Mouse (Mus musculus): ENCODE measurements around the gene Lmntd1. TPM values are rescaled to one million over a fixed set of nuclear protein-coding genes. Genes with fewer than 3 reads are reported as not detected.

Lmntd1 gene
- polyA plus RNA-seq, 1 experiment: 0.38 TPM

- H3K36me3 ChIP-seq (ENCODE audit: control insufficient read depth, insufficient read depth, low read length): no peaks in the 10 kb centered on the region
- 9% methylated on average over 6 of the region's 6 CpGs for WGBS
- TF ChIP-seq POLR2A (IDR thresholded peaks at IDR 0.05; ENCODE audit: control insufficient read depth, extremely low read depth, insufficient read depth, low read length, poor library complexity) (no peak), CTCF (IDR thresholded peaks at IDR 0.05; ENCODE audit: borderline replicate concordance, control insufficient read depth, extremely low read depth, insufficient read depth, low read length, poor library complexity) (no peak)
- no peaks in the 10 kb centered on the region for H3K27me3 ChIP-seq (ENCODE audit: control insufficient read depth, insufficient read depth, low read length)
- no peak overlapping the region for H3K27ac ChIP-seq (ENCODE audit: control insufficient read depth, insufficient read depth, low read length)
- H3K4me1 ChIP-seq (replicated peaks; ENCODE audit: control insufficient read depth, insufficient read depth, low read length): peaks cover 8% of the 10 kb centered on the region
- DNase-seq: no peak
- H3K4me3 ChIP-seq (ENCODE audit: control insufficient read depth, insufficient read depth, low read length): no peak overlapping the region
Observed at GRCm38 (mm10) chr6:145379175-145379574, 234.9 kb downstream of the Lmntd1 start.

GRCm38 (mm10) chr6:145378689-145379088, 235.4 kb downstream of the Lmntd1 start:
- Histone ChIP-seq H3K27me3 (ENCODE audit: control insufficient read depth, insufficient read depth, low read length) (no peaks in the 10 kb centered on the region), H3K4me3 (ENCODE audit: control insufficient read depth, insufficient read depth, low read length) (no peak overlapping the region), H3K36me3 (ENCODE audit: control insufficient read depth, insufficient read depth, low read length) (no peaks in the 10 kb centered on the region), H3K27ac (ENCODE audit: control insufficient read depth, insufficient read depth, low read length) (no peak overlapping the region), H3K4me1 (replicated peaks; ENCODE audit: control insufficient read depth, insufficient read depth, low read length) (peaks cover 12% of the 10 kb centered on the region)
- 4% methylated on average over 4 of the region's 4 CpGs for WGBS
- no peak for DNase-seq
- TF ChIP-seq POLR2A (IDR thresholded peaks at IDR 0.05; ENCODE audit: control insufficient read depth, extremely low read depth, insufficient read depth, low read length, poor library complexity): no peak
- TF ChIP-seq CTCF (IDR thresholded peaks at IDR 0.05; ENCODE audit: borderline replicate concordance, control insufficient read depth, extremely low read depth, insufficient read depth, low read length, poor library complexity): no peak

DNA sequence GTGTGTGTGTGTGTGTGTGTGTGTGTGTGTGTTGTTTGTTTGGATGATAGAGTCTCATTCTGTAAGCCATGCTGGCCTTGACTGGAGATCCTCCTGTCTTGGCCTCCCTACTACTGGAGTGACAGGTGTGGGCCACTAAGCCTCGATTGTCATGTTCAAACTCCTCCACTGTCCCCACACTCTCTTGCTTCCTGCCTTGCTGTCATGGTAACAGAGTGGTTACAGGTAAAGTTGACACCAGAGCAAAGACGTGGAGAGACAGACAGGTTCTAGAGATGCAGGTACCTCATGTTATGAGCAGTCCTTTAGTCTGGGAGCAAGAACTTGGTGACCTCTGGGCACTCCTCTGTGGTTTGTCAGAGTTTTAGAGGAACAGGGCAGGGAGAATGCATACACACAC, 239.7 kb downstream of the Lmntd1 start:
- no peak for TF ChIP-seq POLR2A (IDR thresholded peaks at IDR 0.05; ENCODE audit: control insufficient read depth, extremely low read depth, insufficient read depth, low read length, poor library complexity)
- no peak for TF ChIP-seq CTCF (IDR thresholded peaks at IDR 0.05; ENCODE audit: borderline replicate concordance, control insufficient read depth, extremely low read depth, insufficient read depth, low read length, poor library complexity)

GRCm38 (mm10) chr6:145373712-145374221, 240.4 kb downstream of the Lmntd1 start:
- H3K4me3 ChIP-seq (ENCODE audit: control insufficient read depth, insufficient read depth, low read length): no peak overlapping the region
- TF ChIP-seq POLR2A (IDR thresholded peaks at IDR 0.05; ENCODE audit: control insufficient read depth, extremely low read depth, insufficient read depth, low read length, poor library complexity): no peak
- TF ChIP-seq CTCF (IDR thresholded peaks at IDR 0.05; ENCODE audit: borderline replicate concordance, control insufficient read depth, extremely low read depth, insufficient read depth, low read length, poor library complexity): no peak
- no peak for DNase-seq
- H3K27ac ChIP-seq (ENCODE audit: control insufficient read depth, insufficient read depth, low read length): no peak overlapping the region
- WGBS: 11% methylated on average over 7 of the region's 7 CpGs
- H3K36me3 ChIP-seq (ENCODE audit: control insufficient read depth, insufficient read depth, low read length): no peaks in the 10 kb centered on the region
- H3K4me1 ChIP-seq (replicated peaks; ENCODE audit: control insufficient read depth, insufficient read depth, low read length): peaks cover 11% of the 10 kb centered on the region
- H3K27me3 ChIP-seq (ENCODE audit: control insufficient read depth, insufficient read depth, low read length): no peaks in the 10 kb centered on the region

More for the DNA sequence above, 239.7 kb downstream of the Lmntd1 start:
- 38% methylated on average over 2 of the region's 2 CpGs for WGBS
- Histone ChIP-seq H3K36me3 (ENCODE audit: control insufficient read depth, insufficient read depth, low read length) (no peaks in the 10 kb centered on the region), H3K4me1 (replicated peaks; ENCODE audit: control insufficient read depth, insufficient read depth, low read length) (peaks cover 15% of the 10 kb centered on the region), H3K4me3 (ENCODE audit: control insufficient read depth, insufficient read depth, low read length) (no peak overlapping the region), H3K27ac (ENCODE audit: control insufficient read depth, insufficient read depth, low read length) (no peak overlapping the region), H3K27me3 (ENCODE audit: control insufficient read depth, insufficient read depth, low read length) (no peaks in the 10 kb centered on the region)
- no peak for DNase-seq

DNA sequence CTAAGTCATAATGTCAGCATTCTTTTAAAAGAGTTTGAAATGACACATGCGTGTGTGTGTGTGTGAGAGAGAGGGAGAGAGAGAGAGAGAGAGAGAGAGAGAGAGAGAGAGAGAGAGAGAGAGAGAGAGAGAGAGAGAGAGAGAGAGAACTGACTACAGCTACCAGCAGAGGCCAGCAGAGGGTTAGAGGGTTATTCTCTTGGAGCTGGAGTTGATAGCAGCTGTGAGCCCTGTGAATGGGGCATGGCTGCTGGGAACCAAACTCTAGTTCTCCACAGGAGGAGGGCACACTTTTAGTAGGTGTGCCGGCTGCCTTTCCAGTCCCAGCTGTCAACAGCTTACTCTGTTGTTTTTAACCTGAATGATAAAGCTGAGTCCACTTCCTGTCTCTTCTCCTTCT, 242.1 kb downstream of the Lmntd1 start:
- Histone ChIP-seq H3K27ac (ENCODE audit: control insufficient read depth, insufficient read depth, low read length) (no peak overlapping the region), H3K27me3 (ENCODE audit: control insufficient read depth, insufficient read depth, low read length) (no peaks in the 10 kb centered on the region), H3K4me1 (replicated peaks; ENCODE audit: control insufficient read depth, insufficient read depth, low read length) (peaks cover 11% of the 10 kb centered on the region), H3K36me3 (ENCODE audit: control insufficient read depth, insufficient read depth, low read length) (no peaks in the 10 kb centered on the region), H3K4me3 (ENCODE audit: control insufficient read depth, insufficient read depth, low read length) (no peak overlapping the region)
- 44% methylated on average over 2 of the region's 2 CpGs for WGBS
- DNase-seq: no peak
- TF ChIP-seq POLR2A (IDR thresholded peaks at IDR 0.05; ENCODE audit: control insufficient read depth, extremely low read depth, insufficient read depth, low read length, poor library complexity): no peak
- no peak for TF ChIP-seq CTCF (IDR thresholded peaks at IDR 0.05; ENCODE audit: borderline replicate concordance, control insufficient read depth, extremely low read depth, insufficient read depth, low read length, poor library complexity)

- TF ChIP-seq CTCF (IDR thresholded peaks at IDR 0.05; ENCODE audit: borderline replicate concordance, control insufficient read depth, extremely low read depth, insufficient read depth, low read length, poor library complexity): no peak
- no peaks in the 10 kb centered on the region for H3K36me3 ChIP-seq (ENCODE audit: control insufficient read depth, insufficient read depth, low read length)
- peaks cover 11% of the 10 kb centered on the region for H3K4me1 ChIP-seq (replicated peaks; ENCODE audit: control insufficient read depth, insufficient read depth, low read length)
- WGBS: 77% methylated on average over 4 of the region's 4 CpGs
- H3K27me3 ChIP-seq (ENCODE audit: control insufficient read depth, insufficient read depth, low read length): no peaks in the 10 kb centered on the region
- H3K27ac ChIP-seq (ENCODE audit: control insufficient read depth, insufficient read depth, low read length): no peak overlapping the region
- no peak for DNase-seq
- H3K4me3 ChIP-seq (ENCODE audit: control insufficient read depth, insufficient read depth, low read length): no peak overlapping the region
Observed at GRCm38 (mm10) chr6:145371586-145371985, 242.5 kb downstream of the Lmntd1 start.

- H3K4me1 ChIP-seq (replicated peaks; ENCODE audit: control insufficient read depth, insufficient read depth, low read length): peaks cover 11% of the 10 kb centered on the region
- no peak overlapping the region for H3K27ac ChIP-seq (ENCODE audit: control insufficient read depth, insufficient read depth, low read length)
- no peak overlapping the region for H3K4me3 ChIP-seq (ENCODE audit: control insufficient read depth, insufficient read depth, low read length)
- no peak for DNase-seq
- H3K27me3 ChIP-seq (ENCODE audit: control insufficient read depth, insufficient read depth, low read length): no peaks in the 10 kb centered on the region
- H3K36me3 ChIP-seq (ENCODE audit: control insufficient read depth, insufficient read depth, low read length): no peaks in the 10 kb centered on the region
- 96% methylated on average over 3 of the region's 3 CpGs for WGBS
- TF ChIP-seq POLR2A (IDR thresholded peaks at IDR 0.05; ENCODE audit: control insufficient read depth, extremely low read depth, insufficient read depth, low read length, poor library complexity) (no peak), CTCF (IDR thresholded peaks at IDR 0.05; ENCODE audit: borderline replicate concordance, control insufficient read depth, extremely low read depth, insufficient read depth, low read length, poor library complexity) (no peak)
Observed at GRCm38 (mm10) chr6:145370302-145370701, 243.8 kb downstream of the Lmntd1 start.
